ENCODE assay signal across 13 mouse cellular contexts in genomic region chr12:91040267-91040905, GRCm38 (mm10).
DNase-seq lines count a peak whose midpoint lies in the region; ATAC-seq lines count a peak whose summit lies in the region.
"Had no signal": no experiment of that assay in that cellular context is flagged by ENCODE, and none has a peak within 500 bp of the region (broad histone marks: within the 10 kb centered on the region; RNA-seq: fewer than 3 reads in every experiment).

No protein-coding gene starts in this region.

- WGBS in heart, embryonic 10.5 days = 73% methylated on average over 7 of the region's 7 CpGs
- WGBS in neural tube, embryonic 14.5 days = 56% methylated on average over 7 of the region's 7 CpGs

- H3K4me3 ChIP-seq in heart, embryonic 10.5 days = no peak overlapping the region
- no peak overlapping the region for H3K4me3 ChIP-seq in neural tube, embryonic 14.5 days (ENCODE audit: low read depth, low read length)
- H3K4me3 ChIP-seq: kidney, embryonic 15.5 days had no signal

- peaks cover 4% of the 10 kb centered on the region; the same call in 1 of the 2 replicates for H3K4me1 ChIP-seq in heart, embryonic 10.5 days
- no peaks in the 10 kb centered on the region for H3K4me1 ChIP-seq in neural tube, embryonic 14.5 days (ENCODE audit: control insufficient read depth, insufficient read depth, low read length)
- H3K4me1 ChIP-seq: kidney, embryonic 15.5 days had no signal

- no peaks in the 10 kb centered on the region for H3K9me3 ChIP-seq in heart, embryonic 10.5 days
- H3K9me3 ChIP-seq in neural tube, embryonic 14.5 days (ENCODE audit: control insufficient read depth, low read length) = no peaks in the 10 kb centered on the region
- H3K9me3 ChIP-seq: kidney, embryonic 15.5 days had no signal

- no peak overlapping the region for H3K9ac ChIP-seq in neural tube, embryonic 14.5 days (replicated peaks; ENCODE audit: low read depth, low read length)
- H3K9ac ChIP-seq: kidney, embryonic 15.5 days; liver, postnatal 0 days had no signal

- no peak overlapping the region for H3K4me2 ChIP-seq in neural tube, embryonic 14.5 days (ENCODE audit: low read depth, low read length)
- H3K4me2 ChIP-seq: kidney, embryonic 15.5 days had no signal

- DNase-seq in heart, adult 8-10 months (ENCODE audit: low spot score) = peak; percentile 22
- no peak for DNase-seq in heart, embryonic 10.5 days (ENCODE audit: low spot score)
- no peak for DNase-seq in neural tube, embryonic 10.5 days (ENCODE audit: extremely low spot score, low spot score)
- peak; percentile 29 to 32 for DNase-seq in heart, postnatal 10 days
- DNase-seq in adrenal gland, postnatal 14 days = no peak
- DNase-seq in yolk sac, embryonic 10.5 days (ENCODE audit: low spot score) = no peak
- DNase-seq: adrenal gland, postnatal 25 days; cerebellum, adult 18-20 months; embryo, embryonic 11 days; liver, postnatal 0 days; thymus, postnatal 14 days had no signal

- intact Hi-C loops in heart, postnatal 10 days (cut with DNase I) = loop anchor here (2.0 kb wide), 1 partner anchor 94 kb away; no protein-coding TSS in a partner anchor

- 0 out of 2 replicates have a peak, but pooled peaks have one; percentile 24 for ATAC-seq in neural tube, embryonic 14.5 days (ENCODE audit: low read depth)
- ATAC-seq: liver, postnatal 0 days had no signal

- H3K27ac ChIP-seq in heart, embryonic 10.5 days = no peak overlapping the region
- H3K27ac ChIP-seq in neural tube, embryonic 14.5 days (ENCODE audit: low read depth, low read length) = no peak overlapping the region
- H3K27ac ChIP-seq: kidney, embryonic 15.5 days had no signal

- H3K36me3 ChIP-seq in heart, embryonic 10.5 days = no peaks in the 10 kb centered on the region
- H3K36me3 ChIP-seq in neural tube, embryonic 14.5 days (ENCODE audit: control insufficient read depth, insufficient read depth, low read length) = no peaks in the 10 kb centered on the region
- H3K36me3 ChIP-seq: kidney, embryonic 15.5 days had no signal

- H3K27me3 ChIP-seq in heart, embryonic 10.5 days (ENCODE audit: insufficient read depth, poor library complexity, severe bottlenecking) = no peaks in the 10 kb centered on the region
- H3K27me3 ChIP-seq in neural tube, embryonic 14.5 days (ENCODE audit: control insufficient read depth, insufficient read depth, low read length) = no peaks in the 10 kb centered on the region
- H3K27me3 ChIP-seq: kidney, embryonic 15.5 days had no signal

Comparison
In these comparisons a context has a peak if more than half of its experiments do, and no peak if none do; other contexts are left out.
1. DNase-seq: peak in heart, adult 8-10 months (single experiment) and heart, postnatal 10 days (2 of 2); none in heart, embryonic 10.5 days (single experiment), neural tube, embryonic 10.5 days (single experiment), adrenal gland, postnatal 14 days (single experiment) and yolk sac, embryonic 10.5 days (single experiment).